Mouse (Mus musculus) 3T3-L1 (cell line): ENCODE measurements at regions not wholly inside any gene's neighbourhood (a gene's known extent, or its start where the extent isn't known, plus 50 kb on each side); places are given as distances from the start of the nearest gene placed in this dataset.
"Not testable (repeated sequence)": the region's sequence is repeated elsewhere in the genome, so short reads cannot be mapped to it uniquely, and the experiment has no call there.

ENCODE experiments used
- DNase-seq: peaks from one replicate; pipeline ENCODE4 v3.0.0-alpha.2; 2015; ENCODE audit warnings: low read depth, low spot score

DNA sequence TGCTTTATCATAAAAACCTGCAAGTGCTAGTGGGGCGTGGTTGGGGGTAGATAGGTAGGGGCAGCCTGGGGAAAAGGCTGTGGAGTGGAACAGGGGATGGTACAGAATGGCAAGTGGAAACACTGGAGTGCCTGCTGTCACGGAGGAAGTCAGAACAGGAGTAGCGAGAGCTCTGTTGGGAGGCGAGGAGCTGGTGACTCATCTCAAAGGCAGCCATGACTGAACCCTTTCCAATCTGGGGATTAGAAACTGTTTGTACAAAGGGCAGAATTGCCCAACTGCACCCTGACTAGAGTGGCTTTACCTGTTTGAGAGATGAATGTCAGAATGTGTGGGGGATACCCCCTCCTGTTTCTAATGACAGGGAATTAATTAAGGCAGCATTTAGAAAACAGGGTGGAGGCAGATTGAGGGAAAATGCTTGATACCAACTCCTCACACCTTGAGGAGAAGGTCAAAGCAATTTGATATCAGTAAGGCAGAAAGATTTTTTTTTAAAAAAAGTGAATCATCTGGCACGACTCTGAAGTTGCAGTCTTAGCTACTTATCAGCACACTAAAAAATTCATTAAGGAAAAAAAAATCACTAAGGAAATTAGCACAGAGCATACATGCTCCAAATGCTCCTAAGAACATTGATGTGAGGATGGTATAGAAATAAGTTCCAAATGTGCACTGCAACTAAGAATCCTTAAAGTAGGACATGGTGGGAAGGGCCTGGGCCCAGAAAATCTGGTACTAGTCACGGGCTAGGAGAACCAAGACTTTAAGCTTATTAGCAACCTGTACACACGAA, 54.7 kb upstream of the Usp25 start:
- DNase-seq, result peak; percentile 94

DNA sequence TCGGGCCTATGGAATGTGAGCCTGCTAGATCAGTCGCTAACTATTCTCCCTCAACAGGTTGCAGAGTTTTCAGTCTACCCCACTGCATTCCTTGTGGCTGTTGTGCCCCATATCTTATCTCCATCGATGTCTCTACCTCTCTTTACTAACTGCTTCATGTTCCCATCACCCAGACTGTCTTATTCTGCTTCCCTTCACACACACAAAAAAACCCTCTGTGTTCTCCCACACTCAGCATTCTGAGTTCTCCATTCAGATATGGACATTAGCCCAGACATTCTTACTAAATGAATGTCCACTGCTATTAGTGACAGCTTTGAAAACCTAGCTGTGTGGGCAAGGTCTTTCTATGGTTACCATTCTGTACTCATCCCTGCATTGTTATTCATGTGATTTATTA, 56.0 kb upstream of the Usp25 start:
- peak; percentile 56 for DNase-seq

DNA sequence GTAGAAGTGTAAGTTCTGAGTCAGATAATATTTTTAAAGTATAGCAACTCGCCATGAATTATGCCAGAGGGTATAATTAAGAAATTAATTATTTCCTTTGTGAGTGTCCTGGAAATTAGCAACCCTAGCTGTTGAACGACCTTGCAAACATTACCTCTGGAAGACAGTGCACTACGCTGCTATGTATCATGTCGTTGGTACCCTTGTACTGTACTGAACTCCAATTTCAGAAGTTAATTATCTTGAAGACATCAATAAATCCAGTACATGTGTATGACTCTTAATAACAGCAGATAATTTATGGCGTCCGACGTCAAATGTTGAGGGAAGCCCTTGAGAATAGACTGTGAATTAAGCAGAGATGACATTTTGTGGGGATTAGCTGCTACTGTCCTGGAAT, 56.4 kb upstream of the Usp25 start:
- DNase-seq, result no peak

DNA sequence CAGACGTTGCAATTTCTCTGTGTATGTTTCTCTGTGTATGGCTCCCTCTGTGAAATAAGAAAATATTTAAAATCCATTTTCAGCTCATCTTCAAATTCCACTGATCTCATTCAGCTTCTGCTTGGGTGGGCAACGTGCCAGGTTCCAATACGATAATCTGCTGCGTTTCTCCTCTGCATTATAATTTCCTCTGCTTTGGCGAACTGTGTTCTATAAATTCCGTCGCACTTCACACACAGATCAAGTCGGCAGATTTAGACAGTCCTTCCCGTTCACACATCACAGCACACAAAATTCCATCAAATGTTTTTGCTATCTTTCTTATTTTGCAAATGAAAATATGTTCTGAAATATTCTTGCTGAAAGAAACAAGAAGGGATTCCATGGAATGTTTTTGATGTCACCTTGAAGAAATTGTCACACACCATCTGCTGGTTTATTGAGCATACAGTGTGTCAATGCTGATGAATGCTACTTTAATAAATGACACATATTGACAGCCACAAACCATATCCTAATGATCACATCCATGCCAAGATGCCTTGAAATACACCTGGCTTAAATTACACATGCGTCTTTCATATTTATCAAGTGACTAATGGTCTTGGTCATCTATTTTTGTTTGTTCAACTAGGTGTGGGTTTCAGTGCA, 62.5 kb upstream of the Usp25 start:
- no peak for DNase-seq

DNA sequence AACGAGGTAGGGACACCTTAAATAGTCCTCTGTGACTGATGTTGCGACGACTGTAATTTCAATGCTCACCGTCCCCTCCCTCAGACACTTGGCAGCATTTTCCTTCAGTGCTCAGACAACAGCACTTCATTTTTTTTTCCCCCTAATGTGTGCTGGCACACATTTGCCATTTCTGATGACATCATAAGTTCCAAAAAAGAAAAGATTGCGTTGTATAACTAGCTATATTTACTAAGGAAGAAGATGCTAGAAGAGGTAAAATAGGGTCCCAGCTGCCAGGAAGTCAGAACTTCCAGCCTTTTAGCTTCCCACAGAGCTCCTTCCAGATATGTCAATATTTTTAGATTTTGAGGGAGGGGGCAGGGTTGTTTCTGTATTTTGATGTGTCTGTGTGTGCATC, 66.5 kb upstream of the Usp25 start:
- no peak for DNase-seq

DNA sequence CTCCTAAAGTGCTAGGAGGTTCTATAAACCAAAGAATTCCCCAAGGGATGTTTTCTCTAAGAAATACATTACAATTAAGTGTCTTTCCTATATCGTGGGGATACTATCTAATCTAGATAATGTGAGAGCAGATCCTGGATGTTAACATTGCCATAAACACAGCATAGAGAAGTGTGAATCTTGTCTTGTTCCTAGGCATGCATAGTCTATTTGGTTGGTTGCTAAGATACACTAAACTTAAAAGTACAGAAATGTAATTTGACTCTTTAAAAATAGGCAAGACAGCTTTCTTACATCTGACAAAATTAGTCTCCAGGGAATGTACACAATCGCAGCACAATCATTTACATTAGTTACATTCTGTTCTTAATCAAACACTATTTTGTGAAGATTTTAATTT, 75.4 kb upstream of the Usp25 start:
- no peak for DNase-seq

DNA sequence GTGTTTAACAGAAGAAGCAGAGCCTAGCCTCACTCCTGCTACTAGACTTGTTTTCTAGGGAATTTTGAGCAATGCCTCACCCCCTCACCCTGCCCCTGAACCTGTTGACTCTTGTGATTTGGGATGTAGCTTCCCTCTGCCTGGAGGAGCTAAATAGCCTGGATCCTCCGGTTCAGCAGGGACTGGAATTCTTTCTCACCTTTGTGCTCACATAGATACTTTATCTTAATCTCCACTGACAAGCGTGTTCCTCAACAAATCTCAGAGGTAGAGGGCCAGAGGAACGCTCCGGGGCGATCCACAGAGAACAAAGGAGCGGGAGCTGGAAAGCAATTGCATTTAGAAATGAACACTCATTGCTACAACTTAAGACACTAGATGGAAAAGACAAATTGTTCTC, 85.6 kb upstream of the Usp25 start:
- DNase-seq, result no peak

DNA sequence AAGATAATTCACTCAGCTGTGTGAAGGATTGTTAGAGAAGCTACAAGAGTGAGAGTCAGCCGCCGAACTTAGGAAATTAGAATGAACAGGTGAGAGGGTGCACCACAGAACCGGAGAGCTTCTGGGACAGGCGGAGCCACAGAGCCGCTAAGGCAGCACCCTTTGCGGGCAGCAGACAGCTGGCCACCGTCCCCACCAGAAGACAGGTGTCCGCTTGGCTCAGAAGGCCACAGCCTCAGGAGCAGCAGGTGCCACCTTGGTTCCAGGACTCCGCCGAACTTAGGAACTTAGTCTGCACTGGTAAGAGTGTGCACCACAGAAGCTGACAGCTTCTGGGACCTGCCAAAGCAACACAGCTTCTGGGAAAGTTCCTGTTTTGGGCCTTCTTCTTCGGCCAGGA, 93.4 kb upstream of the Usp25 start:
- DNase-seq, result not testable (repeated sequence)

DNA sequence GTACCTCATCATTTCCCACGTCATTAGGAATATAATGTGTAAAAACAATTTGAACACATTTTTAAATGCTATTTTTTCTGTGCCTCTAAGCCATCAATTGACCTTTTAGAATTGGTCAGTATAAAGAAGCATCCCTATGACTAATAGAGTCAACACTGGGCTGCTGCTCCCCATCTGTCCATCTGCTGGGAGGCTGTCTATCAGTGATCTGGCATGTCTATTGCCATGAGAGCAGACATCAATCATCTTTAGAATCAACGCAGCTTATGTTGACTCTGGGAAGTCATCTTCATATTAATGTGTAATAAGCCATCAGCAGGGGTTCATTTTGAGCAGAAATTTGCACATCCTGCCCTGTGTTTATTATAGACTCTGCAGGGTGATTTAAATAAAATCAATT, 94.9 kb upstream of the Usp25 start:
- no peak for DNase-seq

DNA sequence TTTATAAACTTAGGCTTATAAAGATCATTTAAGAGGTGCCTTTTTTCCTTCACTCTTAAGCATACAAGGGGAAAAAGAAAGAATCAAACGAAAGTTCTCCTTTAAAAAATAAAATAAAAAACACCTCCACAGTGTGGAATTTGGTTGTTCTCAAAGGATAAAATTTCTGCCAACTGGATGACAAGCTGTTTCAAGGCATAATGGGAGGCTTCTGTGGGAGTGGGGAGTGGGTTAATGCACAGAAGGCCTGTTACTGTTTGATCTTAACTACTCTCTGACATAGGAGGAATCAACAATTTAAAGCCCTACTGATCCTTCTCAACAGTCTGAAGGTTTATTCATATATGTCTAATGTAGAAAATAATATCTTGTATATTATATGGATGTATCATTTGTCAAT, 99.2 kb upstream of the Usp25 start:
- no peak for DNase-seq

DNA sequence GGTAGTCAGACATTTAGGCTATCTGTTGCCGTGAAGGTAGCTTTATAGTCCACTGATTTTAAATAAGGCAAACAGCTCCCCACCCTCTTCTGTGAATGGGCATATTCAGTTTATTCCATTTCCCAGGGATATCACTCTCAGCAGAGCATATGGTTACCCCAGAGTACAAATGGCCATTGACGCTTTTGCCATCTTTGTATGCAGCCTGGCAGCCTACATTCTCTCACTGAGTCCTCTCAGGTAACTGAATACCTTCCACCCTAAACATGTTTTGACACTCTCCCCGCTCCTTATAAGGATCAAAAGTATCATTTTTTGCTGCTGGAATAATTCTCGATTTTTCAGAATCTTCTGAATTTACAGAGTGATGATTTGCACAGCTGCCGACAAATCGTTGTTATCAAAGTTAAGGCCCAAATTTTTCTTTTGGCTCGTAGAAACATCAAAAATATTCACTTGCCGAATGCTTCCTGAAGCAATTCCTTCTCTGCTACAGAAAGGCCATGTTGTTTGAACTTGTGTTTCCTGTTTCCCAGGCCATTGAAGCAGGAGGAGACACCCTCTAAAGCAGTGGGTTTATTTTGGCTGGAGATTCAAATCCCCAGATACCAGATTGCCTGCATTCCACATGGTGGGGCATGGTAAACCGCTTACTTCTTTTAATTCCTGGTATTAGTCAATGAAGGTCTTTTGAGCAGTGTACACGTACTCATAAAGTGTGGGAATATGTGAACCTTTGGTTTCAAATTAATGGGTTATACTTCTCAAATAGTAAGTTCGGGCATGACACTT, 108.1 kb upstream of the Usp25 start:
- no peak for DNase-seq

DNA sequence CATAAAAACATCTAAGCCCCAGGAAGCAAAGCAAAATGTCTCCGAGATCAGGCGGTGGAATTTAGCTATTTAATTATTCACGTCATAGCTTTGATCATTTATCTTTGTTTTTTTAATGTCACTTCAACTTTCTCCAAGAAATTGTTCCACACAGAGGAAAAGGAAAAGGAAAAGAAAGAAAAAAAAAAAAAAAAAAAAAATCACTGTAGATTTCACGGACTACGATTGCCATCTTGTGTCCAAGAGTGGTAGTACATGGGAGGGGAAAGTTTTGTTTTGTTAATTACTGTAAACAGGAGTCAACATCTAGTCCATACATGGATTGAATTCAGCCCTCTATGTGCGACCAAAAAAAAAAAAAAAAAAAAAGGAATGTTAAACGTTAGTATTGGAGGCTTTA, 114.4 kb upstream of the Usp25 start:
- DNase-seq, result peak; percentile 67

DNA sequence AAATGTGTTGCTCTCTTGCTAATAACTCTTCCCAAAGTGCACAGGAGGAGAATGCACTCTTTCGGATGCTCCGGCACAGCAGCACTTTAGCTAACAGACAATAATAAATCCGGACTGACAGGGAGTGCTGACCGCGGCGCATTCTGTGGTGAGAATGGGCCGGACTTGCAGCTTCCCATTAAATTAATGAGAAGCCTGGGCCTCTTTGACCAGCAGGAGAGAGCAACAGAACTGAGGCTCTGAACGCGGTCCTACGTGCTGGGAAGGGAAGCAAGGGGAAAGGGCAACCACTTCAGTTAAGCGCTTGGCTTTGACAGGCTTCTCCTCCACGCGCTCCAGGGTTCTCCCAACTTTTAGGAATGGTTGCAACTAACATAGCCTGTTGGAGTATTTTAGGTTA, 117.2 kb upstream of the Usp25 start:
- DNase-seq, result peak; percentile 3

DNA sequence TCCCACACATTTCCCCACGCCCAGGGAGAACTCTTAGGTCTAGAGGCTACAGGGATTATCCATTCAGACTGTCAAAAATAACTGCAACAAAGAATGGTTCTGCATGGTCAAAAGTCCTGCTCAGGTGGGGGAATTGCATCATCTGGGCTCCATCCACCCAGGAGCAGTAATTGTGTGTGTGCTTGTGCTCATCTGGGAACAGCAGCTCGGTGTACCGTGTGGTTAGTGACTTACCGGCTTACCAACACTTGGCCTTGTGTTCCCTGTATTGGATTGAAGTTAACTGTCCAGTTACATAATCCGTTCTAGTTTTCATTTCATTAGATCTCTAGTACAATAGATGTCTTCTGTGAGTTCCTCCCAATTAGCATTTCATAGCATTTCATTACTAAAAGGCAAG, 117.7 kb upstream of the Usp25 start:
- no peak for DNase-seq

DNA sequence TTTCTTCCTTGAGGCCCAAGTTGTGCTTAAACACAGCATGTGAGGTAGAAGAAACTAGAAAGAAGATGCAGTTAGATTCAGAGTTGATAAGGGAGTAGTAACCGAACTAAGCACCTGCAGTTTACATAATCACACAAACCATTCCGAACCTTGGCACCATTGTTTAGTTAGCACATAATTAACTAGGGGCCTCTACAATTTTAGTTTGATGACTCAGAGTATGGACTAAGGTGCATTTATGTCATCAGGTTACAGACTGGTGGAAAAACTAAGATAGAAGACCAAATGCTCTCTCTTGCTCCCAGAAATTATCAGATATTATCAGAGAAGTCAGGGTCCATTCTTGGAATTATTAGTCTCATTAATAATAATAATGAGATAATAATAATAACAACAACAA, 134.9 kb upstream of the Usp25 start:
- DNase-seq, result no peak

DNA sequence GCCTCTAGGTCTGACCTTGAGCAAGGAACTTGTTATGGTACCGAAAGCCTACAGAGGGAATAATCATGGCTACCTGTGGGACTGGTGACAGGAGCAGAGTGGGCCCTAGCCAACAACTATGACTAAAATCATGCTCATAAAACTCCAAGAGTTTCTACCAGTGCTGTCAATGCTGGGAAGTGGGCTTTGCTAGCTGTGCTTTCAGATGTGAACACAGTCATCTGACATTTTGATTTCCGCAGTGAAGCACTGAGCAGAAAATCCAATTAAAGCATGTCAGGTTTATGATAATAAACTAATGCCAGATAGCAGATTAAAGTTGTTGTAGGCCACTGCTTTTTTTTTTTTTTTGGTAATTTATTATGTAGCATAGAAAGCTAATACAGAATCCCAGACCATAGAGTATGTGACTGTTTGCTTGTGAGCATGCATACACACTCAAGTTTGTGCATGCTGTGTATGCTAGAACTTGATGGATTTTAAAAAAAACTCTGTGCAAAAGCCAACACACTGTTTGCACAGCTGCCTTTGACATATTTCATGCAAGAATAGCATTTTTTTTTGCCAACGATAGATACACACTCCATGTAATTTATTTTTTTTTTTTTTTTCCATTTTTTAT, 138.0 kb upstream of the Usp25 start:
- no peak for DNase-seq

DNA sequence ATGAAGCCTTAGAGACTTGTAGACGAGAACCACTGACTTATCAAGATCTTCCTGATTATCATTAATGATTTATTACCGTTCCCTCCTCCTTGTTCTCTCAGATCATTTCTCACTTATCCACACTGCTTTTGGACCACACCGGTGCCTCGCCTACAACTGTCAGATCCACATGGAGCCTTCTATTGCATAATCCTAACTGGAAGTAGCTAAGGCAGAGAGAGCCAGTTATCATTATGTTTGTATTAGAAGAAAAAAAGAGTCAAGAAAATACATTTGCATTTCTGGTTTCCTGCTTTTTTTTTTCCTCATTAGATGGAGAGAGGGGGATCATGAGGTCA, 147.1 kb upstream of the Usp25 start:
- DNase-seq, result no peak

DNA sequence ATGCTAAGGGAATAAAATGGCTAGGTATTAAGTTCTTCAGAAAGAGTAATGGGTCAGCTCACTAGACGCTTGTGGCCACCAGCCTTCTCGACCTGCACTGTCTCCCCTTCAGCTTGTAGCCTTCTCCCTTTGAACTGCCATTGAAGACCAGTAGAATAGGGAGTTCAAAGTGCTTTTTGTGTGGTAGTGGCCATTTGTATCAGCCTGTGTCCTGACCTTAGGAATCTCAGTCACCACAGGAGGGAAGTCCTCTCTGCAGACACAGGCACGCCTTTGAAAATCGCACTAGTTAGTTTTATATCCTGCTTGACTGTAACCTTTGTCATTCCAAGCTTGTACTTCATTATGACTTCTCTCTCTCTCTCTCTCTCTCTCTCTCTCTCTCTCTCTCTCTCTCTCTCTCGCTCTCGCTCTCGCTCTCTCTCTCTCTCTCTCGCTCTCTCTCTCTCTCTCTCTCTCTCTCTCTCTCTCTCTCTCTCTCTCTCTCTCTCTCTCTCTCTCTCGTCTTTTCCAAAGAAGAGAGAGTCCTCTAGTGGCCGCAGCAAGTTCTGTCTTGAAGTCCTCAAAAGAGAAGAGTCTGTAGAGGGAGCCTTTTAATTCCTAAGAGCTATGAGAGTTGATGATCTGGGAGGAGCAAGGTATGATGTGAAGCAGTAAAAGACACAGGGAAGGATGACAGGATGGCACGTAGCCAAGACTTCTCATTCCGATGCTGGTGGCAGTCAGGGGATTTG, 147.6 kb upstream of the Usp25 start:
- DNase-seq, result peak; percentile 39

DNA sequence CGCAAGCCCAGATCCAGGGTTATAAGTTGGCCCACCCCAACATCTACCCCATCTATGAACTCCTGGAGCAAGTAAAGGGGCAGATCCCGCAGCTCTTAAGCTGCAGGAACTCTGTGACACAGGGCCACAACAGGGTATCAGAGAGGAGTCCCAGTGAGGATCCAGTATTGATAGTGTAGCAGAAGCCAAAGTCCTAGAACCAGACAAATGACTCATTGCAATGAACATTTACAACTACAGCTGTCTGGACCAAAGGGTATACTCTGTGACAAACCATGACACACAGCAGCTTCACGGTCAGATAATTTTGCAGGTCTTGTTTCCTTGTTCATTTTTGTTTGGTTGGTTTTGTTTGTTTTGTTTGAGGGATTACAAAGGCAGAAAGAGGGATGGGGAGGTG, 149.1 kb upstream of the Usp25 start:
- no peak for DNase-seq

DNA sequence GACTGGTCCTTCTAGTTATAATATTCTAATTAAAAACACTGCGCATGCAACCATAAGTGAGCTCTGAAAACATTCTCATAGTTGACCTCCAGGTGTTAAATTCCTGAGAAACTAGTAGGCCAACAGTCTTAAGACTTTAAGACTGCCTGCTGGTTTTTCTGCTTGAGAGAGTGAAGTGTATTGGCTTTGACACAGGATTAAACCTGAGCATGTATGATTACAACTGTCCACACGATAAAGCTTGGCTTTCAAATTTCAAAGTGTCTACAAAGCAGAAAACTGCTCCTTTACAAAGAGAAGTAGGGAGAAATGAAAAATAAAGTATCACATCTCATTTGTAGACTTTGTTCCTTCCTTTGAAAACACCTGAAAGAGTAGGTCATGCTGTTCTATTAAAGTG, 157.7 kb upstream of the Usp25 start:
- no peak for DNase-seq

DNA sequence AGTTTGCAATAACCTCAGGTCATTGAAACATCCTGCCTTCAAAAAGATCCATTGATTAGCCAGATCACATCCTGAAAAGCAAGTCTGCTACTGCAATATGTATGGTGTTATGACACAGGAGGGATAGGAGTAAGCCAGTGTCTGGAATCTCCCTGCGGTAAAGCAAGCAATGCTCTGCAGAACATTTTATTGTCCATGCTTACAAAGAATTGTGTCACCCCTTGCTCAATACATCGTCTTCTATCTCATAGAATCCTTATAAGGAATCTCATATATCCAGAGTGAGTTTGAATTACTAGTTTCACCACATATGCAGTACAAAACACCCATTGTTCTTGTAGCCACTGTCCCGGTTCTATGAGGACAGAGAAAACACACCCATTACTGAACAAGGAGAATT, 162.1 kb upstream of the Usp25 start:
- DNase-seq, result no peak

DNA sequence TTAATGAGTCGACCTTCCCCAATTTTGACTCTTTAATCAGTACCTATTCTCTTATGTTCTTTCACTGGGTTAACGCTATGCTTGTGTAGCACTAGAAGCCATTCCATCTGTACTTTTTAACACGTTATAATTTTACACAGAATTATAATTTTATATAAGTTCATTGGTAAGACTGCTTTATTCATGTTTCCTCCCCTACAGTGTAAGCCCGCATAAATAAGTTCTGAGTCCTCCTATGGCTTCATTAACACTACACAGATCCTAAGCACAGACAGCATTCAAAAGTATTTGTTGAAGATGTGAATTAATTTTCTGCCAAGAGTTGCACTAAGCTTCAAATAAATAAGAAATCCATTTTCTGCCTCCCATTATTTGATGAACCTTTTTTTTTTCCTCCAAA, 176.1 kb upstream of the Usp25 start:
- no peak for DNase-seq
